Mouse (Mus musculus) CH12F3 (cell line): ENCODE measurements around the gene Prkar1b.

Experiments
- in situ Hi-C: fragments of 300-500 bp; cut with MboI; formaldehyde crosslinking; loops from 2 replicates; pipeline ENCODE4 v1.14.3; 2020; ENCODE audit warnings: low sequenced_read_pairs

Prkar1b gene

DNA sequence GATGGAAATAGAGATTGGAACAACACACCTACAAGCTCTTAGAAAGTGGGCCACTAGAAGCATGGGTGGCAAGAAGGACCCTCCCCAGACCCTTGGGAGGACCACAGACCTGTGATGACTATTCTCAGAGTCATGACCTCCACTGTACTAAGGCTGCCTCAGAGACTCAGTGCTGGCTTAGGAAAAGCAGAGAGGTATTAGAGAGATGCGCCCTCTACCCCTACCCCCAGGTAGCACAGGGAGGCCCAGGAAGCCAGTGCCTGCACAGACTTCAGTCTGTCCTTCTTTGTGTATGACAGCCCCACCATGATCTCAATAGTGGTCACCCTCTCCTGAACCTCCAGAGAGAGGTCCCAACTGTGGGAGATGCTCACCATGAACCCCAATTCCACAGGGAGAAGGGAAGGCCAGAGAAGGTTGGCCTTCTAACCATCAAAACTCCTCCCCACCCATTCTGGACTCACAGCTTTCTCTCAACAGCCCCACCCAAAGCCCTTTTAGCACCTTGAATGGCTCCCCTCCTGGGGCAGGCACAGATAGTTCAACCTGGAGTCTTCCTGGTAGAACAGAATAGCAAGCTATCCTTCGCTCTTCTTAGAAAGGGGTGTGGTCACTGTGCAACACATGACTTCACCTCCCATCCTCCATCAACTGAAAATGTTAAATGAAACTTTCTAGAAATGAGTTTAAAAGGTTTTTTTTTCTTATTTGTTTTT, 39.5 kb downstream of the Prkar1b start:
- in situ Hi-C loops, result no loop called here

DNA sequence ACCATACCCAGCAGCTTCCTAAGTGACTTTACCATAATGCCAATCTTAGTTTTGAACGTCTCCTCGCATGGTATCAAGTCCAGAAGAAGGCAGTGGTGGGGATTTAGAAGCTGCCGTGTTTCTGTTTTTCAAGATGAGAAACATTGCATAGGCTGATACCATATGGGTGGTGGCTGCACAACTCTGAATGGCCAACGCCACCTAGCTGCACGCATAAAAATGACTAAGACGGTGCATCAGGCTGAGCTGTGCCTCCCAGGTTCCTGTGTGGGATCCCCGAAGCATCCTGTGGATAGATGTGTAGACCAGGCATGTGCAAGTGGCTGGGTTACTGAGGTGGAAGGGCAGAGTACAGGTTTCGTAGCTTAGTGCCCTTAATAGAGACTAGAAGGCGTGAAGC, 42.0 kb downstream of the Prkar1b start:
- in situ Hi-C loops, result no loop called here

- in situ Hi-C loops, result no loop called here
Observed at GRCm38 (mm10) chr5:139101783-139102182, 48.0 kb downstream of the Prkar1b start.

DNA sequence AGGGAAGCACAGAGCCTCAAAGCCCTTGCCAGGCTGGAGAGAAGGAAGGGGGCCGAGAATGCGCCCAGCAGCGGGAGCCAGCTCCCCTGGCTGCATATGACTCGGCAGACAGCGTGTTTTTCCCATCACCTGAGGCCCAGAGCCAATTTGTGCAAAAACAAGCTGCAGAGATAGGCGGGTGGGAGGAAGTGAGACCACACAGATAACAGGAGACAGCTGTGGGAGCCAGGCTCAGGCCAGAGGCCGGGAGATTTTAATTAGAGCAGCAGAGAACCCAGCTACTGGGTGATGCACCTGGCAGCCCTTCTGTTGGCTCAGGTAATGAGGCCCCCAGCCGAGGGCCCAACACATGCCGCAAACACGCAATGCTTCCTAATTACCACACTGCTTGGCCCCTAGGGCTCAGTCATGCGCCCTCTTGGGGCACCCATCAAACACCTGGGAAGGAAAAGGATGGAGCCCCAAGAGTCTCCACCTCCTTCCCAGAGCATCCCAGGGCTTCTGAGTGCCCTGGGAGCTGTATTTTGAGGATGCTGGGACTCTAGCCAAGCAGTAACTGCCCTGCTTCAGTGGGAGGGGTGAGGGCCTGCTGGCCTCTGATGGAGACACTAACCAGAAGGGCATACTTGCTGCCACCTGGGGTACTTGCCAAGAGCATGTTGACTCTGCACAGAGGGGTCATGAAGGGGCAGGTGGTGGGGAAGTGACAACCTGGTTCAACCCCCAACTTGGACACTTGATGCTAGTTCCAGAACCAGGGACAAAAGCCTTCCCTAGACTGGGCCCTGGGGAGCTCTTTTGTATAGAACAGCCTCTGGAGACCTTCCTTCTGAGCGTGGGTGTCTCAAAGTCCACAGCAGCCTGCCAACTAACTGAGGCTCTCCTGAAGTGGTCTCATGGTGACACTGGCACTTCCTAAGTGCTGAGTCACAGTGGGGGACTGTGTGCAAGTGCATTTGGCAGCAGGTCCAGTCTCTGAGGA, 50.5 kb downstream of the Prkar1b start:
- in situ Hi-C loops, result no loop called here

- in situ Hi-C loops, result no loop called here
Observed at GRCm38 (mm10) chr5:139095297-139096110, 54.3 kb downstream of the Prkar1b start.

- in situ Hi-C loops, result no loop called here
Observed at GRCm38 (mm10) chr5:139093534-139093933, 56.3 kb downstream of the Prkar1b start.

- in situ Hi-C loops, result no loop called here
Observed at GRCm38 (mm10) chr5:139091713-139092112, 58.1 kb downstream of the Prkar1b start.

DNA sequence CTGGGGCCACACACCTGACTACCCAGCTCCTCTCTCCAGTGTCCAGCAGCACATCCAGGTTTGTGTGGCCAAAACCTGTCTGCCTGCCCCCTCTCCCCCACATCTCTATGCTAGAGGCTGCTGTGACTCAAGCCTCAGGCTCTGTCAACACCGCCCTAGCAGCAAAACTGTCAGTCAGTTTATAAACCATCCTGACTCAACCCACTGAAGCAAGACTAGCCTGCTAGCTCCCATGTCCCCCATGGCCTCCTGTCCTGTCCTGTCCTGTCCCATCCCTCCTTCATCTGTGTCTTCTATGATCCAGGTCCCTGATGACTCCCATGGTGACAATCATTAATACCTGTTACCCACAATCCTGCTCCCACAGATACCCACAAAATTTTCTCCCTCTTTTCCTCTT, 59.6 kb downstream of the Prkar1b start:
- in situ Hi-C loops, result no loop called here

GRCm38 (mm10) chr5:139088173-139088572, 61.6 kb downstream of the Prkar1b start:
- in situ Hi-C loops, result no loop called here

GRCm38 (mm10) chr5:139084831-139085519, 64.8 kb downstream of the Prkar1b start:
- in situ Hi-C loops, result no loop called here

DNA sequence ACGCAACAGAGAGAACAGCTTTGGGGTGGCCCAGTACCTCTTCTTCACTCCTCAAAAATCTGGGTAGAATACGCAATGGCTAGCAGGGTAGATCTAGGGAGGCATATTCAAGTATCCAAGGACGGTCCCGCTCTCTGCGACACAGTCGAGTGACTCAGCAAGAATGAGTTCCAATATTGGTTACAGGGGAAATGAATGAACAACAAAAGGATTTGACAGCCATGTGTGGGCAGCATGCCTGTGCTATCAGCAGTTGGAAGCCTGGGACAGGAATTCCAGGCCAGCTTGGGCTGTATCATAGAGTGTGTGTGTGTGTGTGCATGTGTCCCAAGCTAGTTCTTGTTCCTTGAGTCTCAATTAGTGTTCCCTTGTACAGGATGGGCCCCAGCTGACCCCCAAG, 65.5 kb downstream of the Prkar1b start:
- in situ Hi-C loops, result no loop called here

- in situ Hi-C loops, result no loop called here
Observed at GRCm38 (mm10) chr5:139083841-139084240, 66.0 kb downstream of the Prkar1b start.

- in situ Hi-C loops, result no loop called here
Observed at GRCm38 (mm10) chr5:139081370-139081769, 68.4 kb downstream of the Prkar1b start.

GRCm38 (mm10) chr5:139078156-139078462, 71.7 kb downstream of the Prkar1b start:
- in situ Hi-C loops, result loop anchor here (10.0 kb wide), 1 partner anchor 223 kb away; no protein-coding TSS in a partner anchor

DNA sequence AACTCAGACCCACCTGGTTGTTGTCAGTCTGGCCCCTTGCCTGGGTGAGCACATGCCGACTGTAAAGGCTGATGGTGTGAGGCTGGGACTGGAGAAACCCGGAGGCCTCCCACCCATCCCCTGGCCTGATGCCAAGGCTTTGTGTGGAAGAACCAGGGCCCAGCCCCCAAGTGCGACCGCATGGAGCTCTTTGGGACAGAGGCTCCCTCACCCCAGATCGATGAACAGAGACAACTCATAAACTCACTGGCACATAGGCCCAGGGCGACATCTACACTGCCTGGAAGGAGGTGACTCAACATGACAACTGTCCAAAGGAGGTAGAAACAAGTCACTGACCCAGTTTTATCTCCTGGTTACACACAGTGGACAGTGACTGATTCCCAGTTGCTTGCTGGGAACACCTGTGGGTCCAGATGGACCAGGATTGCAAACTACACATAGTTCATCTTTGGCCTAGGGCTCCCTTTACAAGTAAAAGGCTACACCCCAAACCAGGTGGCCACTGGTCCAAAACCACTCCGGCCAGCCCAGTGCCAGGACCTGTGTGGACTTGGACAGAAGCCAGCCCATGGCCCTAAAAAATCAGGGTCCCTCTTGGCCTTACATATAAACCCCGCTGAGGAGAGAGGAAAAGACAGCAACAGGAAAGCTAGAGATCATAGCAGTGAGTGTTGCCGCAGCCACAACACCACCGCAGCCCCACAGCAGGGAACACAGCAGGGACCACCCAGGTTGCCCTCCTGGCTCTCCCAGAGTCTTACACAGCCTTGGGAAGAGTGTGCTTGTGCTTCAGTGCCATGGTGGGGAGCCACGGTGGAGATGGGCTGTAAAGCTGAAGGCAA, 72.3 kb downstream of the Prkar1b start:
- in situ Hi-C loops, result loop anchor here (10.0 kb wide), 1 partner anchor 223 kb away; no protein-coding TSS in a partner anchor

- in situ Hi-C loops, result loop anchor here (10.0 kb wide), 1 partner anchor 222 kb away; no protein-coding TSS in a partner anchor
Observed at GRCm38 (mm10) chr5:139076450-139076849, 73.4 kb downstream of the Prkar1b start.

DNA sequence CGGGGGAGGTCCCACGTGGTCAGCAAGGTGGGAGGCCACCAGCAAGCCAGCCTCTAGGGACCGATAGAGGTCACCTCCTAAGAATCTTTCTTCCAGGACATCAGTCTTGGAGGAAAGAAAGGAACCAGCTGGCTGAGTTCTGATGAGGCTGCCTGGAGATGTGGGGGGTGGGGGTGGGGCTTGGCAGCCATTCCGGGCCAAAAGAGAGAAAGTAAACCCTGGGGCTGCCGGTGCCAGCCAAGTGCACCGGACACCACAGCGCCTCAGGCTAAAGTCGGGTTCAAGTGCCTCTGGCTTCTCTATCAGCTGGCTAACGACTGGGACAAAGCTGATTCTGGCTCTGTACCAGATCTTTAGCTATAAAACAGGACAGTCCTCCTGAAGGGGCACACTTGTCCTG, 74.0 kb downstream of the Prkar1b start:
- in situ Hi-C loops, result loop anchor here (10.0 kb wide), 1 partner anchor 221 kb away; no protein-coding TSS in a partner anchor

DNA sequence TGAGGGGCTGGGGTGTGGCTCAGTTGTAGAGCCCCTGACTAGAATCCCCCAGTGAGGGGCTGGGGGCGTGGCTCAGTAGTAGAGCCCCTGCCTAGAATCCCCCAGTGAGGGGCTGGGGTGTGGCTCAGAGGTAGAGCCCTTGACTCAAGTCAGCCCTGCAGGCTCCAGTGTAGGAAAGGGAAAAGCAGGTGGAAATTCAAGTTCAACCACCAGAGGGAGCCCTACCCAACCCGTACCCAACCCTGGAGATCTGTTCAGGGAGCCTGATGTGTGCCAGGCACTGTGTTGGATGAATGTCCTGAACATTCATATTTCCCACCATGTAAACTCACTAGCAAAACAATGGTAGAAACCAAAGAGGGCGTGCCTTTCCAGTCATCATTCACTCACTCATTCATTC, 74.7 kb downstream of the Prkar1b start:
- in situ Hi-C loops, result loop anchor here (10.0 kb wide), 1 partner anchor 220 kb away; no protein-coding TSS in a partner anchor

DNA sequence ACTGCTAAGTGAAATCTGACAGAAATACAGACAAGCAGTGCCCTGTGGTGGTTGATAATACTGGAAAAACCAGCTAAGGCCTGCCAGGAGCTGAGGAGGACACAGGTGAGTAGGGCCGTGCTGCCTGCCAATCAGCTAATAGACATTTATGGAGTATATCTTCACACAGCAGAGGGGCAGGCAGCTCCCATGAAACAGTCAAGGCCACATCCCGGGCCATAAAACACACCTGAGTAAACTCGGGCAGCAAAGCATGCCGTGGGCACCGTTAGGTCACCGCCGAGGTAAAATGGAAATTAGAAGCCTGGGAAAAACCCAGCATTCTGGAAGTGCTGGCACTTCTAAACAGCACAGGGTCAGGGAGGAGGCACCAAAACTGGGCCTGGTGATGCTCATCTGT, 75.8 kb downstream of the Prkar1b start:
- in situ Hi-C loops, result loop anchor here (10.0 kb wide), 1 partner anchor 219 kb away; no protein-coding TSS in a partner anchor
